Mouse (Mus musculus): ENCODE data around the gene Yjefn3. TPM values are rescaled to one million over a fixed set of nuclear protein-coding genes. Genes with fewer than 3 reads are reported as not detected.

Yjefn3 gene
- total and polyA plus RNA-seq, 2 experiments from 2014 or later = 10.7 to 13.3 TPM

DNA sequence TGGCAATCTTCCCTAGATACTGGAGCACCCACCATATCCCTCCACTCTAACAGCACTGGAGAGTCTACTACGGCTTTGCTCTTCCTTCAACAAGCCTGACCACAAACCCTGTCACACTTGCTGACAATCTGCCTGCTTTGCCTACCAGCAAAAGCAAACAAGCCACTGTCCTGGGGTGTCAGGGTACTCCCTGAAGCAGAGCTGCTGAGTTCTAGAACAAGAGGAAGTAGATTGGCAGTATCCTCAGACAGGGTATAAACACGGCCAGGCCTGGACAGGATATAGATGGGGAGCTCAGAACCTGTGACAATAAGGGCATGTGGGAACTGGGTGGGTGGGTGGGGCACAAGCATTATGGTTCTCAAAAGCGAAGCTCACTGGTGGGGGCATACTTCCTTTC is 35.0 kb upstream of the Yjefn3 start:
- Histone ChIP-seq H3K27me3 (ENCODE audit: insufficient read depth, low read length) (no peaks in the 10 kb centered on the region), H3K36me3 (ENCODE audit: insufficient read depth, low read length) (no peaks in the 10 kb centered on the region; the same call in 1 of the 2 replicates), H3K9ac (replicated peaks; ENCODE audit: low read length) (no peak overlapping the region), H3K4me2 (ENCODE audit: low read depth, low read length) (no peak overlapping the region), H3K4me1 (ENCODE audit: insufficient read depth, low read length) (no peaks in the 10 kb centered on the region), H3K27ac (no peak overlapping the region), H3K9me3 (ENCODE audit: low read length) (no peaks in the 10 kb centered on the region), H3K4me3 (ENCODE audit: low read length) (no peak overlapping the region)
- TF ChIP-seq CTCF (IDR thresholded peaks at IDR 0.05; ENCODE audit: low read depth) = no peak
- no peak for DNase-seq (ENCODE audit: low spot score)
- 90% methylated on average over 3 of the region's 3 CpGs for WGBS
- ATAC-seq = no peak

DNA sequence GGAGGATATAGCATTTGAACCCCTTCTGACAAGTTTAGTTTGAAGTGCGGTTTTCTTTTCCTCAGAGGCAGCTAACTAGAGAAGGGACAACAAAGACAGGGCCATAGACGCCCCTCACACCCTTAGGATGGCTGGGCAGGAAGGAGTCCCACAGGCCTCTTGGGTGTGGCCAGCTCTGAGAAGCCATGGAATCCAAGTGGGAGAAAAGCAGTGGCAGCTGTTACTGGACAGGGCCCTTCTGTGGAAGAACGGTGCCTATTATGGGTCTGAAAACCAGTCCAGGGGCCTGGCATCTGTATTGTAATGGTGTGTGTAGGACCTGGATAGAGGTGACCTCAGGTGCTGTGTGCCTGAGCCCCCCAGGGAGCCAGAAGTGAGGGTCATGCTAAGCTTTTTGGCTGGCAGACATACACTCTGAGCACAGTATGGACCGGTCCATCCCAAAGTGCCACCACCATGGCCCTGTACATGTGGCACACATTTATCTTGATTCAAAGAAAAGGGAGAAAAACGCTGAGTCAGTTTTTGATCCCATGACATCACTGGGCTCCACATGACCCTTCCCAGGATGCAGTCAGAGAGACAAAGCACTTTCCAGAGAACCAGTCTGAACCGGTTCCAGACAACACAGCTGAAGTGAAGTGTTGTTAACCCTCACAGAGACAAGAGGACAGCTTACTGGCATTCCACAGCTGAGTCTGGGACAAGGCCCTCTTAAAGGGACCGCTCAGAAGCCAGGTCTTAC is 33.7 kb upstream of the Yjefn3 start:
- no peaks in the 10 kb centered on the region; the same call in 1 of the 2 replicates for H3K36me3 ChIP-seq (ENCODE audit: insufficient read depth, low read length)
- peak; percentile 71 for DNase-seq (ENCODE audit: low spot score)
- peak overlapping the region; percentile 38; the same call in 1 of the 2 replicates for H3K27ac ChIP-seq

DNA sequence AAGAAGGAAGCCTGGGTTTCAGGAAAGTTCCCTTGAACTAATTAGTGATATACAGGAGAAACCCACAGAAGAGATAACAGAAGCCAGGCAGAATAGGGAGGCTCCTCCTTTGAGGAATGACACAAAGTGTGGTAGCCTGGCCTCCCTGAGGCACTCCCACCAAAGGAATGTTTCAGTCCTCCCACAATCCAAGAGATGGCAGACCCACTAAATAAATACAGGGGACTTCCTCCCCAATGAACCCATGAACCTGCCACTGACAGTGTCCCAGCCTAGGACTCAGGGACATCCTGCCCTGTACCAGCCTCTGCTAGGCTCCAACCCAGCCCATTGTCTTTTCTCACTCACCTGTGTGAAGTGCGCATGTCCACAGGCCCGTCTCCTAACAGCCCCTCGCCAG is 32.9 kb upstream of the Yjefn3 start:
- no peaks in the 10 kb centered on the region; the same call in 1 of the 2 replicates for H3K36me3 ChIP-seq (ENCODE audit: insufficient read depth, low read length)
- H3K4me1 ChIP-seq (ENCODE audit: insufficient read depth, low read length) = no peaks in the 10 kb centered on the region
- WGBS = 95% methylated on average over 3 of the region's 3 CpGs
- H3K9ac ChIP-seq (replicated peaks; ENCODE audit: low read length) = no peak overlapping the region
- H3K9me3 ChIP-seq (ENCODE audit: low read length) = no peaks in the 10 kb centered on the region
- H3K27ac ChIP-seq = no peak overlapping the region
- H3K27me3 ChIP-seq (ENCODE audit: insufficient read depth, low read length) = no peaks in the 10 kb centered on the region
- TF ChIP-seq CTCF (IDR thresholded peaks at IDR 0.05; ENCODE audit: low read depth) = no peak
- no peak overlapping the region for H3K4me3 ChIP-seq (ENCODE audit: low read length)
- no peak overlapping the region for H3K4me2 ChIP-seq (ENCODE audit: low read depth, low read length)
- ATAC-seq (no peak), DNase-seq (ENCODE audit: low spot score) (no peak)

More for the DNA sequence above, 33.7 kb upstream of the Yjefn3 start:
- Histone ChIP-seq H3K4me1 (ENCODE audit: insufficient read depth, low read length) (no peaks in the 10 kb centered on the region), H3K4me3 (ENCODE audit: low read length) (no peak overlapping the region), H3K9me3 (ENCODE audit: low read length) (no peaks in the 10 kb centered on the region), H3K9ac (replicated peaks; ENCODE audit: low read length) (no peak overlapping the region), H3K27me3 (ENCODE audit: insufficient read depth, low read length) (no peaks in the 10 kb centered on the region), H3K4me2 (ENCODE audit: low read depth, low read length) (no peak overlapping the region)
- ATAC-seq = peak; percentile 94
- no peak for TF ChIP-seq CTCF (IDR thresholded peaks at IDR 0.05; ENCODE audit: low read depth)
- WGBS = 56% methylated on average over 7 of the region's 7 CpGs

DNA sequence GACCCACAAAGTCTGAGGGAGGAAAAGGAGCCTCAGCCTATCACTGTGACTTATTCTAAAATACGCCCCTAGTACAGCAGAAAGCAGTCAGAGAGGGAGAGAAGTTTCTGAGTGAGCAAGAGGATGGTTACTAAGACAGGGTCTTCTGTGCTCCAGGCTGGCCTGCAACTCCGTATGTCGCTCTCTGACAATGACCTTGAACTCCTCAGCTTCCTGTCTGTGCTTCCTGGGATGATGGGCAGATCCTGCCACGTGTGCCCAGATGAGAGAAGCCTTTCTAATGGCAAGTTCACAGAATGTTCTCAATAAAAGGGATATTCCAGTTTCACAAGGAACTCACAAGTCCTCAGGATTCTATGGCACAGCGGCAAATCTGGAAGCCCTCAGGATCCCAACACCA is 32.1 kb upstream of the Yjefn3 start:
- DNase-seq (ENCODE audit: low spot score) (no peak), ATAC-seq (no peak)
- H3K36me3 ChIP-seq (ENCODE audit: insufficient read depth, low read length) = no peaks in the 10 kb centered on the region; the same call in 1 of the 2 replicates
- whole genome bisulfite sequencing = 85% methylated on average over 5 of the region's 5 CpGs
- H3K4me2 ChIP-seq (ENCODE audit: low read depth, low read length) = no peak overlapping the region
- TF ChIP-seq CTCF (IDR thresholded peaks at IDR 0.05; ENCODE audit: low read depth) = no peak
- H3K9ac ChIP-seq (replicated peaks; ENCODE audit: low read length) = no peak overlapping the region
- H3K27ac ChIP-seq = no peak overlapping the region
- H3K27me3 ChIP-seq (ENCODE audit: insufficient read depth, low read length) = no peaks in the 10 kb centered on the region
- no peak overlapping the region for H3K4me3 ChIP-seq (ENCODE audit: low read length)
- H3K4me1 ChIP-seq (ENCODE audit: insufficient read depth, low read length) = no peaks in the 10 kb centered on the region
- H3K9me3 ChIP-seq (ENCODE audit: low read length) = no peaks in the 10 kb centered on the region

DNA sequence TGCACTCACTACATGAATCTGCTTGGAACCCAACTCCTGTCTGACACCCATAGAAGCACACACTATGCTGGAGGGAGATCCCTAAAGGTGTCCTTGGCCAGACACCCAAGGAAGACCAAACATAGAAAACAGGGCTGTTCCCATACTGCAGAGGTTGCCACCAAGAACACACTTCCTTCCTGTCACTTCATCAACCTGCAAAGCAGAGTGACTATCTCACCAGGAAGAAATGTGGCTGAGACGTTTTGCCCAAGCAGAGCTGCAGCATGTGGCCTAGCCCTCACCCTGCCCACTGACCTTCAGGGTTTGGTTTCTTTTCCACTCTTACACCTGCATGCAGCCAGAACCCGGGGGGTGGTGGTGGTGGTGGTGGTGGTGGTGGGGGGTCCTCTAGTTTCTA is 31.3 kb upstream of the Yjefn3 start:
- Histone ChIP-seq H3K4me3 (ENCODE audit: low read length) (no peak overlapping the region), H3K4me2 (ENCODE audit: low read depth, low read length) (no peak overlapping the region)

DNA sequence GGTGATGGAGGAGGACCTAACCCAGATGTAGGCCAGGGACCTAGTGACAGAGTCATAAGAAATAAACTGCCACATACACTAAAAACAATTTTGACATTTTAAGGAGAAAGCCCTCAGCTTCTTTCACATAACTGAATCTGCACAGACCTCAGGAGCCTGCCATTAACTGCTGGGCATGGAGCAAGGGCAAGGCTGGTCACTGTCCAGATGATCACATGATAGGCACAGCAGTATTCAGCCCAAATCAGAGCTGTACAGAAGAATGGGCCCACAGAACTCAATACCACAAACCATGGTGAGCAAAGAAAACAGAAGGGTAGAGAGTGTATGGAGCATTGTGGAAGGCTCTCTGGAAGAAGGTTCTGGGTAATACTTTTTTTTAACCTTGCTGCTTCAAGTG is 24.4 kb upstream of the Yjefn3 start:
- TF ChIP-seq CTCF (IDR thresholded peaks at IDR 0.05; ENCODE audit: low read depth) = no peak
- Histone ChIP-seq H3K4me3 (ENCODE audit: low read length) (no peak overlapping the region), H3K27ac (no peak overlapping the region), H3K4me2 (ENCODE audit: low read depth, low read length) (no peak overlapping the region), H3K4me1 (ENCODE audit: insufficient read depth, low read length) (no peaks in the 10 kb centered on the region), H3K9ac (replicated peaks; ENCODE audit: low read length) (no peak overlapping the region), H3K9me3 (ENCODE audit: low read length) (no peaks in the 10 kb centered on the region), H3K27me3 (ENCODE audit: insufficient read depth, low read length) (no peaks in the 10 kb centered on the region), H3K36me3 (ENCODE audit: insufficient read depth, low read length) (no peaks in the 10 kb centered on the region)
- DNase-seq (ENCODE audit: low spot score) = no peak
- ATAC-seq = no peak

More for the DNA sequence above, 31.3 kb upstream of the Yjefn3 start:
- Histone ChIP-seq H3K27ac (no peak overlapping the region), H3K4me1 (ENCODE audit: insufficient read depth, low read length) (no peaks in the 10 kb centered on the region), H3K9ac (replicated peaks; ENCODE audit: low read length) (no peak overlapping the region), H3K36me3 (ENCODE audit: insufficient read depth, low read length) (no peaks in the 10 kb centered on the region; the same call in 1 of the 2 replicates), H3K9me3 (ENCODE audit: low read length) (no peaks in the 10 kb centered on the region), H3K27me3 (ENCODE audit: insufficient read depth, low read length) (no peaks in the 10 kb centered on the region)
- DNase-seq (ENCODE audit: low spot score) (no peak), ATAC-seq (no peak)
- no peak for TF ChIP-seq CTCF (IDR thresholded peaks at IDR 0.05; ENCODE audit: low read depth)
- WGBS = 82% methylated on average over 2 of the region's 2 CpGs

DNA sequence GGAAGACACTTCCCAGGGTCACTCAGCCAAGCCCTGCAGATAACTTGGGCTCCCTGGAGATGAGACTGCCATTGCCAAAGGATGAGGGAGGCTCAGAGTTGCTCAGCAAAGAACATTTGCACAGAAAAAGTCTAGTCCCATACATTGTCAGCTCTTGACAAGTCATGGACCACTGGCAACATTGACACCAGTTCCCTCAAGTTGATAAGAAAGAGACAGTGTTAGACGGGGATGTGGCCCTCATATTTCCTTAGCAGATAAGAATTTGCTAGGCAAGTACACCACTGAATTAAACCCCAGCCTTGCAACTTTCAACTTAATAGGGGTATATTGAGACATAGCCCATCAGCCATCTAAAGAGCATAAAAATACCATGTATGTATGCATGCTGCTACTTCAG is 21.5 kb upstream of the Yjefn3 start:
- Histone ChIP-seq H3K4me2 (ENCODE audit: low read depth, low read length) (no peak overlapping the region), H3K27me3 (ENCODE audit: insufficient read depth, low read length) (no peaks in the 10 kb centered on the region), H3K4me1 (ENCODE audit: insufficient read depth, low read length) (no peaks in the 10 kb centered on the region), H3K36me3 (ENCODE audit: insufficient read depth, low read length) (no peaks in the 10 kb centered on the region), H3K9me3 (ENCODE audit: low read length) (no peaks in the 10 kb centered on the region), H3K27ac (no peak overlapping the region), H3K4me3 (ENCODE audit: low read length) (no peak overlapping the region), H3K9ac (replicated peaks; ENCODE audit: low read length) (no peak overlapping the region)
- ATAC-seq (no peak), DNase-seq (ENCODE audit: low spot score) (no peak)
- WGBS = 83% methylated on average over 1 of the region's 1 CpGs
- no peak for TF ChIP-seq CTCF (IDR thresholded peaks at IDR 0.05; ENCODE audit: low read depth)
